Mouse (Mus musculus) cerebellum, postnatal 4 days (tissue): ENCODE measurements around the gene Vav1.

ENCODE experiments used
- DNase-seq, 2 experiments: peaks; one replicate each; pipeline ENCODE4 v3.0.0; 2022; ENCODE audit warnings: low spot score in 2 of 2, mixed read lengths in 1 of 2

Vav1 gene

DNA sequence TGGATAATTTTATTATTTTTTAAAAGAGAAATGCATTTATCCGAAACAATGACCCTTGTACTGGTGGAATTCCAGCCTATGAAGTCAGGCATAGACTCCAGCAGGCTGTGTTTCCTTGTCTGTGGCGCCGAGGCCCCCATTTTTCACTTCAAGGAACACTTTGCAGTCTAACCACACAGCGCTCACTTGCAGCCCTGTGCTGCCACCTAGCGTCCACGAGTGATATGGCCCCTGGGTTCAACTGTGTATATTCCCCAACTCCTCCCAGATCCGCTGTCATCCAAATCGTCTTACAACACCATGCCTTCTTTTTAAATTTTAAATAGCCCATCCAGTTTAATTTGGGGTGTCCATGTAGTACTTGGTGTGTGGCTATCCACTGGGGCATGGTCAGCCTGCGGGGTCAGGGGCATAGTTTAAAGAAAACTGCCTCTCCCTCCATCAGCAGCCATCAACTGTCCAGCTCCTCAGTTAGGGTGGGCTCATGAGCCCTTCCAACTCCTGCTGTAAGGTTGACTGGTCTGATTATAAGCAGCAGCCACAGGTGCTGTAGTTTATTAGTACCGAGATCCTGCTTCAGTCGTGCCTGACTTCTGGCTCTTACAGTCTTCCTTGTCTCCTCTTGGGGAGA is 56.9 kb downstream of the Vav1 start:
- peak; percentile 89 to 92 for DNase-seq

DNA sequence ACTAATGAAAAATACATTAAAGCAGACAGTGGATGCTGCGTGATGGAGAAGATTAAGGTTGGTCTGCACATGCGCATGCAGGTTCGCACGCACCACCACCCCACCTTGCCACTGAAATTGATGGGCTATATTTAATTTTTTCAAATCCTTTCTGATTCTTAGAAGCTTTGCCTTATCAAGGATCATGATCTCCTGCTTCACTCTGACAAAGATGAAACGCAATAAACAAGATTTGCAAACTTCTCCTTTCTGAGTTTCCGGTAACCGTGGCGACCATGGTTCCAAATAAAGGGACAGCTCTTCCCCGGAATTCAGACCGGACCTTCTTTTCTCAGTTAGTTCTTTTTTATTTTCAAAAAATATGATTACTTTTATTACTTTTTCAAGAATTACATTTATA is 59.1 kb downstream of the Vav1 start:
- DNase-seq = no peak

DNA sequence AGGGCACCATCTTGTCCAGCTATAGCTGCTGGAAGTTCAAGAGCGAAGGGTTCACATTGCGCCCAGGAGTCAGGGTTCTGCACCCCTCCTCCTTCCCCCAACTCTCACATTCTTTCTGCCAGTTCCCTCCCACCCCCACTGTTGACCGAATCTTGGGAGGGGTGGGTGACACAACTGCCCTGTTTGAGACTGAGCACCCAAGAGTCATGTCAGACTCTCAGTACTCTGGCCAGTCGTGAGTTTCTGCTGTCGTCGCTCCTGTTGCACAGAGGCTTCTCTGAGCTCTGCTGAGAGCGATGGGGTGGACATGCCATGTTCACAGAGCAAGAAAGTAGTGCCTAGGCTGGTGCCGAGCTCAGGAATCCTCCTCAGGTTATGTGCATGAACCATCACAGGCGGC is 60.4 kb downstream of the Vav1 start:
- no peak for DNase-seq

DNA sequence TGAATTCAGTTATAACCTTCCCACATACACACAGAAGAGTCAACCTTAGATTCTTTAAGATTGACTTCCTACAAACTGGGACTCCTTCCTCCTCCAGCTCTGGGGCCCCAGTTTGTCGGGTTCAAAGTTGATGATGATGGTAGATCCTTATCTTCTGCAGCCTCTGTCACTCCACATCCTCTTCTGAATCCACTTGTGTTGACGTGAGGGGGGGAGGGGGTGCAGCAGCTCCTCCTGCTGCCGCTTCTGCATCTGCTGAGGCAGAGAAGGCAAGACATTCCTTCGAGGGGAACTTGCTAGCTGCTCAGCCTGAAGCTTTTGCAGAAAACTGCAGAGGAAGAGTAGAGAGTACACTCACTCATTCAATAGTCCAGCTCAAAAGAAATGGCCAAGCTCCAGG is 62.7 kb downstream of the Vav1 start:
- DNase-seq = no peak

DNA sequence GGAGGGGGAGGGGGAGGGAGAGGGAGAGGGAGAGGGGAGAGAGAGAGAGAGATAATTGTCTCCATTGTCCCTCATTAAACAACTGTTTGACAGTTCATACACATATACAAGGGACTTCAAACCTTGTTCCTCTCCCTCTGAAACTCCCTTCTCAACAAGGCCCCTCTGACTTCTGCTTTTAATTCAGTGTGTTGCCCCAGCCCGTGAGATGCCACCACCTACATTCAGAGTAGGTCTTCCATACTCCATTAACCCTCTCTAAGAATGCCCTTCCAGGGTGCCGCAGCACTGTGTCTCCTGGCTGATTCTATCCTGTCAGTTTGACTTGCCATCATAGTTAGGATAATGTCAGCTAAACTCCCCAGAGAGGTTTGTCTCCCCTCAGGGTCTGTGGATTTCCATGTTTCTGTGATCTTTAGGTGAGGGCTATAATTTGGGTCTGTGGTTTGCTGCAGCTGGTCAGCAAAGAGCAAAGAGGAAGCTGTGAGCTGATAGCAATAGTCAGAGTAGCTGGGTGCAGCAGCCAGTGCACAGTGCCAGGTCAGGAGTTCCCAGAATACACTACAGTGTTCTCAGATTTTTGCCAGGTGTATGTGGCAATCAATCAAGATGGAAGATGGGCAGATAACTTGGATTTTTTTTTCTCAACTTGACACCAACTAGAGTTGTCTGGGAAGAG is 65.3 kb downstream of the Vav1 start:
- no peak for DNase-seq

DNA sequence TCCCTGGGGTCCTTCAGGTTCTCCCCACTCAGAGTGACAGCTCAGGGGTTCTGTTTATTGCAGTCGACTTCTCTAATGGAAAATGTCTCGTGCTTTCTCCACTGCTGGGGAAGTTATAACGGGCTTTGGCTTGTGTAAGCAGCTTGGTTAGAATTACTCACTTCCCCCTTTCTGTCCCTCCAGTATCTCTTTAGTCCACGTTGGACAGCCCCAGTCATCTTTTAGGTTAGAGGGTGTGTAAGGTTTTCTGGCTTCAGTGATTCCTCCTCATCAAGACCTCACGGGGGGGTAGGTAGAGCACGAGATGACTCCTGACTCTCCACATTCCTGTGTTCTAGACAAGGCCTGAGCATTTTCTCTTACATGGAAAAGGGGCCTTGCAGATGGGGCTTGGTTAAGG is 68.1 kb downstream of the Vav1 start:
- no peak for DNase-seq

DNA sequence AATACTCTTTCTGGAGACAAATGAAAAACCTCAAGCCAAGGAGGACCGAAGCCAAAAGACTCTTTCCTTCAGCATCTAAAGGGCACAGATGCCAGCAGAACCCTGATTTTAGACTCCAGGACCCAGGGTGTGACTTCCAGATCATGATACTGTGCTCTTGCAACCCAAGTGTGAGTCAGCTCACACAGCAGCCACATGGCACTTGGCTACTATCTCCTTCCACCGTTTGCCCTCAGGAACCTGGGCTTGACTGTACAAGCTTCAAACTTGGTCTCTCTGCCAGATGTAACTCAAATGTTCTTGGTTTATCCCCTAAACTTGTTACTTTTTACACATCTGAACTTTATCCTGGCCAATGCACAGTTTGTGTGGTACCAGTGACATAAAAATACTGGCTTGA is 68.9 kb downstream of the Vav1 start:
- no peak for DNase-seq

DNA sequence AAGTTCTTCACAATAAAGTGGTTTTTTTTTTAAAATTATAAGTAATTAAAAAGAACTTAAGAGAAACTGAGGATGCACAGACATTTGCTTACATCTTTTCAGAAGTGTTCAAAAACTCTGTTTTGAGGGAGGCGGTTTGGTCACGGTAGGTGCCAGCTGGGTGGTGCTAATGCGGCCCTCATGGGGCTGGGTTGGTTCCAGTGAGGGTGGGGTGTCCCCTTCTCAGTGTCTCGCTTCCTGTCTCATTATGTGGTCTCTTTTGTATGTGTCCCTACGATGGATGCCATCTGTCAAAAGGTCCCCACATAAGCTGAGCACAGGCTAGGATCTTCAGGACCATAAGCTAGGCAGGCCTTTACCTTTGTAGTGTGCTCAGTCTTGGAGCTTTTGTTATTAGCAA is 70.2 kb downstream of the Vav1 start:
- DNase-seq = no peak

DNA sequence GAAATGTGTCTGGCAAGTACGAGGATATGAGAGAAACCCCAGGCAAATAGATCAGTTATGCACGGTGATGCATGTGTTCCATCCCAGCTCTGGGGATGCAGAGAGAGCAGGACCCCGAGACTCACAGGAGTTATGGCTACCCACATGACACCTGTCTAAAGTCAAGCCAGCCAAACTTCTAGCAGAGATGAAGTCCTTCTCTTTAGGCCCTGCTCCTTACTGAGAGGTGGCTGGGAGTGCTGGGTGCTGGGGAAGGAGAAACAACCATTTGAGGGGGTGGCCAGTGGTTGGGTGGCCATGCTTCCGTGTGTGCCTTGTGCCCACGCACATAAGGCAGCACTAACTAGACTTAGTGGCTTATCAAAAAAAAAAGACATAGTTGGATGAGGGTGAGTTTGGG is 71.3 kb downstream of the Vav1 start:
- no peak for DNase-seq

DNA sequence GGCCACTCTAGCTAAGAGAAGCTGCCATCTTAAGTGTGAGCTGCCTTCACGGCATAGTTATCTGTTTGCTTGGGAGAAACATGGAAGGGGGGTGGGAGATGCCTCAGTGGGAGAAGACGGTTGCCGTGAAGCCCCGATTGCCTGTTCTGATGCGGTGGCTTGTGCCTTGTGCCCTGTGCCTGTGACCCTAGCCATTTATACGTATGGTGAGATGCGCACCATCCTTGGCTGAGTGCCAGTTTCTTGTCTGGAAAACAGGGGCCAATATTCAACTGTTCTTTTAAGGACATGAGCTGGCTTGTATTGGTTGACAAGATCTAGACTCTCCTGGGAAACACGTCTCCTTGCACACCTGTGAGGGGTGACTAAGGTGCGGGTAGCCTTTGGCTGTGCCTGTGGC is 72.2 kb downstream of the Vav1 start:
- DNase-seq = no peak

DNA sequence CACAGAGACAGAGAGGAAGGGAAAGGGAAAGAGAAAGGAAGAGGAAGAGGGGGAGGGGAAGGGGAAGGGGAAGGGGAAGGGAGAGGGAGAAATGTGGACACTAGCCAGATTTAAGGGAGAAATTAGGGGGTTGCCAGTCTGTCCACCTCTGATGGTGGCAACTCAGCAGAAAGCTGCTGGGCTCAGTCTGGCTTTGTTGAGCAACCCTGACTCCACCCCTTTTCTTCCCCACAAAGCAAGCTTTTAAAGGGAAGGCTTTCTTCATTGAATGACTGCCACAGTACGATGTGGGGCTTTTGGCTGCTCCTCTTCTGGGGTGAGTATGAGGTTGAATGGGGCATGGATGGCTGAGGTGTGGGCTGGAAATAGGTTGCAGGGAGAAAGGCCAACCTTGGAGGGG is 79.5 kb downstream of the Vav1 start, which contains the start of gene Adgre1:
Gene Adgre1 (plus strand): TSS at position 251 of the 400 bp plus-strand sequence.
- DNase-seq = no peak

DNA sequence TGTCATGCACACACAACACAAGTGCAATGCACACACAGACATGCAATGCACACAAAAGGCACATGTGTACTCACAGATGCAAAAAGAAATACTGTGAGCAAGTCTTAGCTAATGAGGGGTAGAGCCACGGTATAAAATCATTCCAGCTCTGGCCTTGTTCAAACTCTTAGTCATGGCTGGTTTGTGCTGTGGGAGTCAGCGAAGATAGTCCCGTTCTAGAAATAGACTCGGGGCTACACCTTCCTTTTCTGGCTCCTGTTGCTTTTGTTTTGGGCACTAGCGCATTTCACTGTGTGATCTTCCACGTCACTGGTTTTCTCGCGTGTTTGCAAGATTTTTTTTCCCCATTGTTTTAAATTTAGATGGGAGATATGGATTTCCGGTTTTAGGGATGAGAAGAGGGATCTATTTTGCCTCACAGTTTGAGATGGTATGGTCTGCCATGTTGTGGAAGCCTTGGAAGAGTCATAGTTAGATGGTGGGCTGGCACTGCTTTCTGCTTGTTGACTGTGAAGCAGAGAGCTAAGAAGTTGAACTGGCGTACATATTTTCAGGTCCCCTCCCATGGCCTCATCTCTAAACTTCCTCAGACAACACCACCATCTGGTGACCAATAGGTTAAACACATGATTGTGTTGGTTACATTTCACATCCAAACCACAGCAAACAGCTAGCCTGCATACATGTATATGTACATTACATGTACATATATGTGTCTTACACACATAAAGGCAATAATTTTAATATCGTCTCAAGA is 80.8 kb downstream of the Vav1 start:
- DNase-seq = no peak
